Mouse (Mus musculus) urinary bladder, postnatal 14 days (tissue): ENCODE results near the gene Tdrd9.

Source experiments
- DNase-seq: peaks from one replicate; pipeline ENCODE4 v3.0.0; 2021; ENCODE audit warnings: low spot score

Gene Tdrd9

GRCm38 (mm10) chr12:112107685-112108084 is 136.3 kb downstream of the Tdrd9 start:
- DNase-seq = no peak

- DNase-seq = no peak
These were observed 137.5 kb downstream of the Tdrd9 start for GRCm38 (mm10) chr12:112108696-112109445.

DNA sequence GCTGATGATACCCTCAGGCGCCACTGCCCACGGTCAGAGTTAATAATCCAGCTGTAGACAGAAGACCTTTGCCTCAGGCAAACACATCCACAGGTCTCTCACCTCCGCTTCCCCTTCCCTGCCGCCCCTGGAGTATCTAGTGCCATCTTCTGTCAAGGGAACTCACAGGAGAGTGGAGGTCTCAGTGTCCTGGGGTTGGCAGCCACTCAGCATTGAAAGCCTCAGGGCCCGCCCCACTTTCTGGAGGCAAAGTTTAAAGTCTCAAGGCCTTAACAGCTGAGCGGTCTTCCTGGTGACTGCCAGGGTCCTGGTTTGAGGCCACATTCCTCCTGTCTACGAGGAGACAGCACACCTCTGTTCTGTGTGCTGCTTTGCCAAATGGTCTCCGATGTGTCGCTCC is 138.3 kb downstream of the Tdrd9 start:
- no peak for DNase-seq

DNA sequence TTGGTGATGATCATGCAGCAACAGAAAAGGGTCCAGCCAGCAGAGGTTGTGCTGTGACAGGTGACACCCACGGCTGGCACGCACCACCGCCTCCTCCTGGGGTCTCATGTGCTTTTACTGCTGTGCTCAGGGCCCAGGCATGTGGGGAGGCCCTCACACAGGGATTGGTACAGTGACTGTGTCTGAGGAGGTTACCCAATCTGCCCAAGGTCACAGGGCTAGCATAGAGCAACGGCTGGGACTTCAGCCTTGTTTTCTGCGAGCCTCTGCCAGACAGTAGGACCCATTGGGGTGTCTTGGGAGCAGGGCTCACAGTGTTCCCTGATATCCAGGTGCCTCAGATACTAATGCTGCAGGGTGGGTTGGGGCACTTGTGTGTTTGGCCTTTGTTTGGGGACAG is 140.0 kb downstream of the Tdrd9 start:
- no peak for DNase-seq

GRCm38 (mm10) chr12:112112235-112112634 is 140.9 kb downstream of the Tdrd9 start:
- DNase-seq = no peak

- no peak for DNase-seq
These were observed 141.5 kb downstream of the Tdrd9 start for GRCm38 (mm10) chr12:112112686-112113396.

- peak; percentile 88 for DNase-seq
These were observed 142.4 kb downstream of the Tdrd9 start for GRCm38 (mm10) chr12:112113710-112114109.

DNA sequence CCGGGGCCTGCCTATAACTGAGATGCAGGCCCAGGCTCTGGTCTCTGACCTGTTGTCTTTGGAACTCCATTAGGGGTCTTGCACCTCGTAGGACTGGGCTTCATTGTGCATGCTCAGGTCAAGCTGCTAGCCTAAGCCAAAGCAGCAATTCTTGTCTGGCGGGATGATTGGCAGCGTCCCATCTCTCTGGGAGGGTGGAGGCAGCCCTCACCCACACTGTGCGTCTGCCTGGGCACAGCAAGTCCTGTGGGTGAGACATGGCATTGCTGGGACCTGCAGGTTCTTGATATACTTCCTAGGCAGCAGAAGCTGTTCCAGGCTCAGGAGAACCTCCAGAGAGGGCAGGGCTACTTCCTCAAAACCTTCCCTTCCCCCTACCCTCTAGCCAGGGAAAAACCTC is 145.6 kb downstream of the Tdrd9 start:
- peak; percentile 61 for DNase-seq

DNA sequence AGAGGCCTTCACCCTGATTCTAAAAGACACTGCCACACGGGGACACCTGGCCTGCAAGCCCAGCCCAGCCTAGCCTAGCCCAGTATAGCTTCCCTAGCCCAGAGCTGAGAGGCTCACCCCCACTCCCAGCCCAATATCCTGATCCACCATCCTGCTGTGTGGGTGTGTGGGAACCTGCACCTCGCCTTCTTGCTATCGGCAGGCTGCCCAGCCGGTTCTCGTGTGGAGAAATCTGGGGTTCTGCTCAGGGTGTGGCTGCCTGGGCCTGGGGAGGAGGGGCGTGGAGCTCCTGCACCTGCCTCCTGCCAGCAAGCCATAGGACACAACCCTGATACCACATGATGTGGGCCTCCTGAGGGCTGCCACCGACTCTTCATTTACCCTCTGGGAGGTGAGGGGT is 146.3 kb downstream of the Tdrd9 start:
- DNase-seq = peak; percentile 66
